Comparison of ENCODE assay signal across 15 mouse cellular contexts in genomic region chr6:34579504-34580068, GRCm38 (mm10). TPM values are rescaled to one million over a fixed set of nuclear protein-coding genes. Genes with fewer than 3 reads are reported as not detected.
DNase-seq lines count a peak whose midpoint lies in the region; ATAC-seq and TF ChIP-seq lines count a peak whose summit lies in the region.
"Had no signal": no experiment of that assay in that cellular context is flagged by ENCODE, and none has a peak within 500 bp of the region (broad histone marks: within the 10 kb centered on the region; RNA-seq: fewer than 3 reads in every experiment).

No protein-coding gene starts in this region.

- no peak for TF ChIP-seq POLR2A in embryonic fibroblast, embryonic 13.5 days (IDR thresholded peaks at IDR 0.05; ENCODE audit: low read depth, low read length)

- no peaks in the 10 kb centered on the region for H3K36me3 ChIP-seq in intestine, embryonic 15.5 days
- H3K36me3 ChIP-seq in intestine, embryonic 16.5 days (ENCODE audit: control insufficient read depth, insufficient read depth, low read length), result no peaks in the 10 kb centered on the region
- no peaks in the 10 kb centered on the region for H3K36me3 ChIP-seq in lung, embryonic 15.5 days
- no peaks in the 10 kb centered on the region for H3K36me3 ChIP-seq in stomach, postnatal 0 days (ENCODE audit: control insufficient read depth, insufficient read depth, low read length)
- H3K36me3 ChIP-seq: forebrain, embryonic 10.5 days; heart, embryonic 15.5 days; midbrain, embryonic 12.5 days had no signal

- H3K9ac ChIP-seq in intestine, embryonic 15.5 days, result no peak overlapping the region
- no peak overlapping the region for H3K9ac ChIP-seq in intestine, embryonic 16.5 days (ENCODE audit: low read depth, low read length)
- no peak overlapping the region for H3K9ac ChIP-seq in lung, embryonic 15.5 days
- H3K9ac ChIP-seq in stomach, postnatal 0 days (ENCODE audit: low read length), result no peak overlapping the region
- H3K9ac ChIP-seq: heart, embryonic 15.5 days; midbrain, embryonic 12.5 days had no signal

- H3K27ac ChIP-seq in intestine, embryonic 15.5 days, result no peak overlapping the region
- no peak overlapping the region for H3K27ac ChIP-seq in intestine, embryonic 16.5 days (ENCODE audit: low read length)
- peak overlapping the region; percentile 12 for H3K27ac ChIP-seq in lung, embryonic 15.5 days
- H3K27ac ChIP-seq in embryonic fibroblast, embryonic 13.5 days (ENCODE audit: insufficient read depth, low read length), result 0 out of 2 replicates have a peak overlapping the region, but pooled peaks have one; percentile 32
- no peak overlapping the region for H3K27ac ChIP-seq in stomach, postnatal 0 days (replicated peaks)
- H3K27ac ChIP-seq: forebrain, embryonic 10.5 days; heart, embryonic 15.5 days; midbrain, embryonic 12.5 days had no signal

- no peak for DNase-seq in lung, postnatal 4 days
- peak; percentile 28 for DNase-seq in stomach, postnatal 0 days (ENCODE audit: low spot score)
- no peak for DNase-seq in natural killer cell, adult 2 months (ENCODE audit: low spot score in 2 of 2)
- no peak for DNase-seq in cerebellum, adult 8-10 months
- DNase-seq: cerebellum, postnatal 10 days; heart, adult 11 months; right cerebral cortex, postnatal 25 days had no signal

- 59% methylated on average over 6 of the region's 6 CpGs for WGBS in intestine, embryonic 15.5 days
- 54% methylated on average over 6 of the region's 6 CpGs for WGBS in intestine, embryonic 16.5 days
- WGBS in lung, embryonic 15.5 days, result 53% methylated on average over 6 of the region's 6 CpGs
- 45% methylated on average over 6 of the region's 6 CpGs for WGBS in stomach, postnatal 0 days

- peak; percentile 43; the same call in 1 of the 2 replicates for ATAC-seq in intestine, embryonic 15.5 days
- ATAC-seq in intestine, embryonic 16.5 days, result no peak
- 0 out of 2 replicates have a peak, but pooled peaks have one; percentile 46 for ATAC-seq in lung, embryonic 15.5 days (ENCODE audit: borderline replicate concordance, extremely low read depth, low FRiP score, low TSS enrichment)
- peak; percentile 89 for ATAC-seq in stomach, postnatal 0 days (ENCODE audit: low FRiP score, low TSS enrichment)

- no peak overlapping the region for H3K4me2 ChIP-seq in intestine, embryonic 15.5 days (replicated peaks)
- H3K4me2 ChIP-seq in intestine, embryonic 16.5 days (ENCODE audit: low read depth, low read length), result no peak overlapping the region
- no peak overlapping the region for H3K4me2 ChIP-seq in lung, embryonic 15.5 days
- no peak overlapping the region for H3K4me2 ChIP-seq in stomach, postnatal 0 days (replicated peaks; ENCODE audit: low read depth)
- H3K4me2 ChIP-seq: heart, embryonic 15.5 days; liver, embryonic 11.5 days; midbrain, embryonic 12.5 days had no signal

- H3K9me3 ChIP-seq in intestine, embryonic 15.5 days, result no peaks in the 10 kb centered on the region
- no peaks in the 10 kb centered on the region for H3K9me3 ChIP-seq in intestine, embryonic 16.5 days (ENCODE audit: control insufficient read depth, low read length)
- no peaks in the 10 kb centered on the region for H3K9me3 ChIP-seq in lung, embryonic 15.5 days
- H3K9me3 ChIP-seq in stomach, postnatal 0 days (ENCODE audit: control insufficient read depth, low read length), result no peaks in the 10 kb centered on the region
- H3K9me3 ChIP-seq: forebrain, embryonic 10.5 days; heart, embryonic 15.5 days; midbrain, embryonic 12.5 days had no signal

- H3K4me3 ChIP-seq in intestine, embryonic 15.5 days (replicated peaks), result no peak overlapping the region
- H3K4me3 ChIP-seq in intestine, embryonic 16.5 days (ENCODE audit: low read length), result no peak overlapping the region
- no peak overlapping the region for H3K4me3 ChIP-seq in lung, embryonic 15.5 days
- H3K4me3 ChIP-seq in embryonic fibroblast, embryonic 13.5 days (ENCODE audit: insufficient read depth, low read length), result no peak overlapping the region
- no peak overlapping the region for H3K4me3 ChIP-seq in stomach, postnatal 0 days (ENCODE audit: low read depth, low read length)
- H3K4me3 ChIP-seq: forebrain, embryonic 10.5 days; heart, embryonic 15.5 days; midbrain, embryonic 12.5 days had no signal

- TF ChIP-seq EP300 in stomach, postnatal 0 days (optimal IDR thresholded peaks at IDR 0.05), result no peak

- H3K27me3 ChIP-seq in intestine, embryonic 15.5 days (replicated peaks), result no peaks in the 10 kb centered on the region
- H3K27me3 ChIP-seq in intestine, embryonic 16.5 days (replicated peaks; ENCODE audit: control insufficient read depth, insufficient read depth, low read length), result no peaks in the 10 kb centered on the region
- H3K27me3 ChIP-seq in lung, embryonic 15.5 days, result no peaks in the 10 kb centered on the region
- no peaks in the 10 kb centered on the region for H3K27me3 ChIP-seq in stomach, postnatal 0 days (ENCODE audit: control insufficient read depth, insufficient read depth, low read length)
- H3K27me3 ChIP-seq: heart, embryonic 15.5 days; midbrain, embryonic 12.5 days had no signal

- H3K4me1 ChIP-seq in intestine, embryonic 15.5 days (replicated peaks), result peaks cover 6% of the 10 kb centered on the region; the same call in 1 of the 2 replicates
- H3K4me1 ChIP-seq in intestine, embryonic 16.5 days (ENCODE audit: control insufficient read depth, insufficient read depth, low read length), result no peaks in the 10 kb centered on the region
- peaks cover 13% of the 10 kb centered on the region; the same call in 1 of the 2 replicates for H3K4me1 ChIP-seq in lung, embryonic 15.5 days
- peaks cover 16% of the 10 kb centered on the region for H3K4me1 ChIP-seq in embryonic fibroblast, embryonic 13.5 days (ENCODE audit: control insufficient read depth, insufficient read depth, low read length)
- no peaks in the 10 kb centered on the region for H3K4me1 ChIP-seq in stomach, postnatal 0 days (replicated peaks; ENCODE audit: control insufficient read depth, insufficient read depth)
- H3K4me1 ChIP-seq: forebrain, embryonic 10.5 days; midbrain, embryonic 12.5 days had no signal

- no peak for TF ChIP-seq CTCF in embryonic fibroblast, embryonic 13.5 days (IDR thresholded peaks at IDR 0.05; ENCODE audit: borderline replicate concordance, insufficient read depth, low read length)
- no peak for TF ChIP-seq CTCF in stomach, postnatal 0 days (IDR thresholded peaks at IDR 0.05; ENCODE audit: low read depth)

RNA-seq across cellular contexts. Expression of gene Cald1, which starts 18.7 kb away (rescaled TPM):
- polyA plus RNA-seq in intestine, embryonic 15.5 days (2015; fragmentation: Nextera tagmentation; extraction: Ambion mirVana), result 338 and 366 TPM in 2 replicates
- 283 and 336 TPM in 2 replicates for polyA plus RNA-seq in intestine, embryonic 16.5 days (2015; fragmentation: Nextera tagmentation; extraction: Ambion mirVana)
- polyA plus RNA-seq in lung, embryonic 15.5 days (2015; fragmentation: Nextera tagmentation; extraction: Ambion mirVana), result 292 and 299 TPM in 2 replicates
- polyA plus RNA-seq in embryonic fibroblast, embryonic 13.5 days (2011; ENCODE audit: insufficient read length, low read depth, missing spikeins), result 1,420 and 1,765 TPM in 2 replicates
- polyA plus RNA-seq in stomach, postnatal 0 days (2015; fragmentation: Nextera tagmentation; extraction: Ambion mirVana), result 199 and 301 TPM in 2 replicates

Comparison
In these comparisons a context has a peak if more than half of its experiments do, and no peak if none do; other contexts are left out.
1. H3K27ac ChIP-seq: peak in lung, embryonic 15.5 days (single experiment) and embryonic fibroblast, embryonic 13.5 days (single experiment); none in intestine, embryonic 15.5 days (single experiment), intestine, embryonic 16.5 days (single experiment) and stomach, postnatal 0 days (single experiment).